In the genomic region with DNA sequence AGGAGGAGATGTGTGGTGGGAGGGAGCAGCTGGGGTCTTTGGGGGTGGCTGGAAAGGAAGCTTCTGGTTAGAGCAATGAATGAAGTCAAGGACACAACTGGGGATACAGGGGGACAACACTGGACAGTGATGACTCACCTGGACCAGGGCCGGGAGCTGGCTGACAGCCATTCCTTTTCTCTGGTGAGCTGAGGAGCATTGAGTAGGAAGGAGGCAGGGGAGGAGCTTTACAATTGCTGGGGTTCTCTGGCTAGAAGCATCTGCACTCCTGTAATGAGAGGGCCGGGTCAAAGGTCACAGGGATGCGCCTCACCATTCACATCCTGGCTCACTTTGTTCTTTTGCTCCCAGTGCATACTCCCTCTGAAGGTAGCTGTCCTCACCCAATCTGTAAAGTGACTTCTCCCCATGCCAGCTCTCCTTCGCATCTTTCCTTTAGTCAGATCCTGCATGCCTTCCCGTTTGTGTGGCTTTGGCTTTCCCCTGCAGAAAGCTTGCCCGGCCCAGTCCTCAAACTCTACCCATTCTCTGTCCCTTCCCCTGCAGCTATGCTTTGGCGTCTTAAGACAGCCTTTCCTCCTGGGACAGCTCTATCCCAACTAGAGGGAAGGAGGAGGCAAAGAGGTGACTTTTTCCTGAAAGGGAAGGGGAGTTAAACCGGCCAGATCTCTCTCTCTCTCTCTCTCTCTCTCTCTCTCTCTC, we compare ENCODE assay signal across 9 mouse cellular contexts. TPM values are rescaled to one million over a fixed set of nuclear protein-coding genes. Genes with fewer than 3 reads are reported as not detected.
DNase-seq lines count a peak whose midpoint lies in the region; ATAC-seq and TF ChIP-seq lines count a peak whose summit lies in the region.
"Had no signal": no experiment of that assay in that cellular context is flagged by ENCODE, and none has a peak within 500 bp of the region (broad histone marks: within the 10 kb centered on the region; RNA-seq: fewer than 3 reads in every experiment).

No protein-coding gene starts in this region.

- H3K4me3 ChIP-seq in lung, postnatal 0 days (ENCODE audit: low read depth, low read length), result peak overlapping the region; percentile 37; the same call in 1 of the 2 replicates
- peak overlapping the region; percentile 54 for H3K4me3 ChIP-seq in heart, embryonic 15.5 days
- H3K4me3 ChIP-seq in limb, embryonic 12.5 days (replicated peaks), result peak overlapping the region; percentile 54
- peak overlapping the region; percentile 42 for H3K4me3 ChIP-seq in stomach, postnatal 0 days (ENCODE audit: low read depth, low read length)

- peak; percentile 4 for DNase-seq in lung, postnatal 0 days (ENCODE audit: low spot score)
- DNase-seq in lung, postnatal 4 days, result no peak
- DNase-seq in cerebellum, adult 8-10 months, result peak; percentile 26
- no peak for DNase-seq in stomach, postnatal 0 days (ENCODE audit: low spot score)

- peak overlapping the region; percentile 75 for H3K4me2 ChIP-seq in lung, postnatal 0 days (replicated peaks; ENCODE audit: low read depth, low read length)
- peak overlapping the region; percentile 77 for H3K4me2 ChIP-seq in heart, embryonic 15.5 days
- H3K4me2 ChIP-seq in limb, embryonic 12.5 days, result peak overlapping the region; percentile 66
- peak overlapping the region; percentile 69 for H3K4me2 ChIP-seq in stomach, postnatal 0 days (replicated peaks; ENCODE audit: low read depth)

- no peak overlapping the region for H3K9ac ChIP-seq in lung, postnatal 0 days (replicated peaks; ENCODE audit: low read depth)
- H3K9ac ChIP-seq in heart, embryonic 15.5 days, result no peak overlapping the region
- peak overlapping the region; percentile 58 for H3K9ac ChIP-seq in limb, embryonic 12.5 days (replicated peaks)
- H3K9ac ChIP-seq in stomach, postnatal 0 days (ENCODE audit: low read length), result no peak overlapping the region

- no peaks in the 10 kb centered on the region for H3K27me3 ChIP-seq in lung, postnatal 0 days (replicated peaks; ENCODE audit: insufficient read depth, low read length)
- no peaks in the 10 kb centered on the region for H3K27me3 ChIP-seq in heart, embryonic 15.5 days
- H3K27me3 ChIP-seq in limb, embryonic 12.5 days, result no peaks in the 10 kb centered on the region
- H3K27me3 ChIP-seq in stomach, postnatal 0 days (ENCODE audit: control insufficient read depth, insufficient read depth, low read length), result no peaks in the 10 kb centered on the region

- no peak overlapping the region for H3K27ac ChIP-seq in lung, postnatal 0 days (ENCODE audit: low read length)
- H3K27ac ChIP-seq in heart, embryonic 15.5 days, result no peak overlapping the region
- no peak overlapping the region for H3K27ac ChIP-seq in limb, embryonic 12.5 days
- H3K27ac ChIP-seq in stomach, postnatal 0 days (replicated peaks), result no peak overlapping the region

- H3K4me1 ChIP-seq in lung, postnatal 0 days (ENCODE audit: insufficient read depth, low read depth, low read length), result no peaks in the 10 kb centered on the region
- peaks cover 10% of the 10 kb centered on the region; the same call in 1 of the 2 replicates for H3K4me1 ChIP-seq in heart, embryonic 15.5 days (replicated peaks)
- peaks cover 9% of the 10 kb centered on the region for H3K4me1 ChIP-seq in limb, embryonic 12.5 days (replicated peaks)
- H3K4me1 ChIP-seq in stomach, postnatal 0 days (replicated peaks; ENCODE audit: control insufficient read depth, insufficient read depth), result no peaks in the 10 kb centered on the region

- H3K36me3 ChIP-seq in lung, postnatal 0 days (ENCODE audit: insufficient read depth, low read length), result no peaks in the 10 kb centered on the region
- no peaks in the 10 kb centered on the region for H3K36me3 ChIP-seq in heart, embryonic 15.5 days
- H3K36me3 ChIP-seq in limb, embryonic 12.5 days, result peaks cover 48% of the 10 kb centered on the region
- H3K36me3 ChIP-seq in stomach, postnatal 0 days (ENCODE audit: control insufficient read depth, insufficient read depth, low read length), result no peaks in the 10 kb centered on the region

- TF ChIP-seq CTCF in lung, postnatal 0 days (IDR thresholded peaks at IDR 0.05), result no peak
- TF ChIP-seq CTCF in stomach, postnatal 0 days (IDR thresholded peaks at IDR 0.05; ENCODE audit: low read depth), result no peak

- no peak for TF ChIP-seq EP300 in lung, postnatal 0 days (IDR thresholded peaks at IDR 0.05)
- no peak for TF ChIP-seq EP300 in stomach, postnatal 0 days (optimal IDR thresholded peaks at IDR 0.05)

- WGBS in lung, postnatal 0 days, result 40% methylated on average over 8 of the region's 8 CpGs
- WGBS in heart, embryonic 15.5 days, result 56% methylated on average over 8 of the region's 8 CpGs
- WGBS in limb, embryonic 12.5 days, result 46% methylated on average over 8 of the region's 8 CpGs
- 42% methylated on average over 8 of the region's 8 CpGs for WGBS in stomach, postnatal 0 days

- no peak for ATAC-seq in lung, postnatal 0 days
- no peak for ATAC-seq in heart, embryonic 15.5 days (replicated peaks; ENCODE audit: insufficient number of reproducible peaks, insufficient read depth, low FRiP score, low read depth)
- no peak for ATAC-seq in limb, embryonic 12.5 days (ENCODE audit: insufficient number of reproducible peaks, insufficient read depth, low FRiP score, low TSS enrichment, low read depth)
- ATAC-seq in stomach, postnatal 0 days (ENCODE audit: low FRiP score, low TSS enrichment), result no peak
- no peak for ATAC-seq in frontal cortex, adult (ENCODE audit: low TSS enrichment)
- ATAC-seq in activated CD4-positive, CD25-positive, alpha-beta regulatory T cell, adult 4 months, result no peak

- H3K9me3 ChIP-seq in lung, postnatal 0 days (ENCODE audit: low read length), result no peaks in the 10 kb centered on the region
- H3K9me3 ChIP-seq in heart, embryonic 15.5 days (replicated peaks), result no peaks in the 10 kb centered on the region
- no peaks in the 10 kb centered on the region for H3K9me3 ChIP-seq in limb, embryonic 12.5 days
- H3K9me3 ChIP-seq in stomach, postnatal 0 days (ENCODE audit: control insufficient read depth, low read length), result no peaks in the 10 kb centered on the region

RNA-seq across cellular contexts. Expression of a gene that starts 1.1 kb away (rescaled TPM):
- 1.9 and 2.0 TPM in 2 replicates for polyA plus RNA-seq in lung, postnatal 0 days (2015; fragmentation: Nextera tagmentation; extraction: Ambion mirVana)
- 2.4 and 2.8 TPM in 2 replicates for polyA plus RNA-seq in heart, embryonic 15.5 days (2015; fragmentation: Nextera tagmentation; extraction: Ambion mirVana)
- polyA plus RNA-seq in limb, embryonic 12.5 days (2016; fragmentation: Nextera tagmentation; extraction: Ambion mirVana), result 14.3 and 15.1 TPM in 2 replicates
- 1.6 and 1.9 TPM in 2 replicates for polyA plus RNA-seq in stomach, postnatal 0 days (2015; fragmentation: Nextera tagmentation; extraction: Ambion mirVana)
- polyA plus RNA-seq in activated CD4-positive, CD25-positive, alpha-beta regulatory T cell, adult 4 months (2017; shearing (Covaris generic)), result not detected

RNA-seq across cellular contexts. Expression of a gene that starts 29.6 kb away (rescaled TPM):
- 3.3 and 3.7 TPM in 2 replicates for polyA plus RNA-seq in lung, postnatal 0 days (2015; fragmentation: Nextera tagmentation; extraction: Ambion mirVana)
- polyA plus RNA-seq in heart, embryonic 15.5 days (2015; fragmentation: Nextera tagmentation; extraction: Ambion mirVana), result 5.6 and 7.7 TPM in 2 replicates
- polyA plus RNA-seq in limb, embryonic 12.5 days (2016; fragmentation: Nextera tagmentation; extraction: Ambion mirVana), result 16.0 and 16.5 TPM in 2 replicates
- polyA plus RNA-seq in stomach, postnatal 0 days (2015; fragmentation: Nextera tagmentation; extraction: Ambion mirVana), result 3.9 and 4.6 TPM in 2 replicates
- polyA plus RNA-seq in activated CD4-positive, CD25-positive, alpha-beta regulatory T cell, adult 4 months (2017; shearing (Covaris generic)), result not detected

RNA-seq across cellular contexts. Expression of a gene that starts 35.9 kb away (rescaled TPM):
- 0.10 and 0.17 TPM in 2 replicates for polyA plus RNA-seq in lung, postnatal 0 days (2015; fragmentation: Nextera tagmentation; extraction: Ambion mirVana)
- 0.03 and 0.21 TPM in 2 replicates for polyA plus RNA-seq in heart, embryonic 15.5 days (2015; fragmentation: Nextera tagmentation; extraction: Ambion mirVana)
- polyA plus RNA-seq in limb, embryonic 12.5 days (2016; fragmentation: Nextera tagmentation; extraction: Ambion mirVana), result 0.05 TPM in 1 of 2 replicates, not detected in the other
- polyA plus RNA-seq in stomach, postnatal 0 days (2015; fragmentation: Nextera tagmentation; extraction: Ambion mirVana), result 0.06 TPM in 1 of 2 replicates, not detected in the other
- polyA plus RNA-seq in activated CD4-positive, CD25-positive, alpha-beta regulatory T cell, adult 4 months (2017; shearing (Covaris generic)), result not detected
- polyA plus RNA-seq: liver, adult 2 months had no signal

RNA-seq across cellular contexts. Expression of a gene that starts 45.0 kb away (rescaled TPM):
- 0.43 and 0.51 TPM in 2 replicates for polyA plus RNA-seq in lung, postnatal 0 days (2015; fragmentation: Nextera tagmentation; extraction: Ambion mirVana)
- 0.40 and 0.49 TPM in 2 replicates for polyA plus RNA-seq in heart, embryonic 15.5 days (2015; fragmentation: Nextera tagmentation; extraction: Ambion mirVana)
- 1.2 TPM in 2 replicates for polyA plus RNA-seq in limb, embryonic 12.5 days (2016; fragmentation: Nextera tagmentation; extraction: Ambion mirVana)
- 0.30 and 0.31 TPM in 2 replicates for polyA plus RNA-seq in stomach, postnatal 0 days (2015; fragmentation: Nextera tagmentation; extraction: Ambion mirVana)
- polyA plus RNA-seq in activated CD4-positive, CD25-positive, alpha-beta regulatory T cell, adult 4 months (2017; shearing (Covaris generic)), result not detected

RNA-seq across cellular contexts. Expression of a gene that starts 45.1 kb away (rescaled TPM):
- polyA plus RNA-seq in lung, postnatal 0 days (2015; fragmentation: Nextera tagmentation; extraction: Ambion mirVana), result 1.1 TPM in 2 replicates
- 0.87 and 1.0 TPM in 2 replicates for polyA plus RNA-seq in heart, embryonic 15.5 days (2015; fragmentation: Nextera tagmentation; extraction: Ambion mirVana)
- 1.4 and 1.8 TPM in 2 replicates for polyA plus RNA-seq in limb, embryonic 12.5 days (2016; fragmentation: Nextera tagmentation; extraction: Ambion mirVana)
- 0.54 and 0.61 TPM in 2 replicates for polyA plus RNA-seq in stomach, postnatal 0 days (2015; fragmentation: Nextera tagmentation; extraction: Ambion mirVana)
- polyA plus RNA-seq in activated CD4-positive, CD25-positive, alpha-beta regulatory T cell, adult 4 months (2017; shearing (Covaris generic)), result not detected

Comparison
In these comparisons a context has a peak if more than half of its experiments do, and no peak if none do; other contexts are left out.
1. DNase-seq: peak in lung, postnatal 0 days (single experiment) and cerebellum, adult 8-10 months (single experiment); none in lung, postnatal 4 days (0 of 2) and stomach, postnatal 0 days (single experiment).
2. Peak in every context shown above with its lines, with median percentiles within 50 percentile points of each other: H3K4me2 ChIP-seq and H3K4me3 ChIP-seq.